Mouse (Mus musculus): ENCODE measurements around the gene Mylk. TPM values are rescaled to one million over a fixed set of nuclear protein-coding genes. Genes with fewer than 3 reads are reported as not detected.

Mylk gene
- total and polyA plus RNA-seq, 3 experiments = 28.3 to 42.3 (median 32.9) TPM

DNA sequence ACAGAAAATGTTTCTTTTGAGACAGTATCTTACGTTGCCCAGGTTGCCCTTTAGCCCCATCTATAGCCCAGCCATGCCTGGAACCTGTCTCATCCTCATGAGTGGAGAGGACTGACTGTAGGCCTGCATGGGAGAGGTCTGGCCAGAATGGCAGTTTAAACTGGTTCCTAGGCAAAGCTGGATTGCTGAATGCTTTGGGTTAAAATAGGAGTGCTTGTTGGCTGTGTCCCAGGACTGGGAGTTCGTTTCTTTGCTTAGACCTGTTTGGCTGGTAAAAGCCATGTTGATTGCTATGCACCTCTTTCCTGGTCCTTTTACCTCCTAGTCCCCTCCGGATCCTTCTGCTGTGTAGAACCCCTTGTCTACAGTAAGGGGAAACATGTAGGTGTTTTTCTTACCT lies 288.2 kb downstream of the Mylk start:
- no peak for TF ChIP-seq CTCF (IDR thresholded peaks at IDR 0.05)
- no peak for TF ChIP-seq POLR2A (IDR thresholded peaks at IDR 0.05; ENCODE audit: insufficient read depth, low read depth, low read length)
- TF ChIP-seq EP300 (IDR thresholded peaks at IDR 0.05; ENCODE audit: insufficient read depth, low read depth, low read length) = no peak
- intact Hi-C loops (cut with DNase I) = no loop called here

GRCm38 (mm10) chr16:35033809-35034577 lies 289.0 kb downstream of the Mylk start:
- intact Hi-C loops (cut with DNase I) = no loop called here
- H3K27ac ChIP-seq = no peak overlapping the region
- no peak overlapping the region for H3K4me3 ChIP-seq
- H3K9ac ChIP-seq (ENCODE audit: low read depth, low read length) = no peak overlapping the region
- no peaks in the 10 kb centered on the region for H3K79me2 ChIP-seq (replicated peaks; ENCODE audit: control insufficient read depth, insufficient read depth, low read length)
- no peaks in the 10 kb centered on the region for H3K4me1 ChIP-seq (ENCODE audit: control insufficient read depth, insufficient read depth, low read length)
- DNase-seq = no peak
- no peak for TF ChIP-seq EP300 (IDR thresholded peaks at IDR 0.05; ENCODE audit: insufficient read depth, low read depth, low read length)
- TF ChIP-seq POLR2A (IDR thresholded peaks at IDR 0.05; ENCODE audit: insufficient read depth, low read depth, low read length) = no peak
- no peak for TF ChIP-seq CTCF (IDR thresholded peaks at IDR 0.05)
- no peaks in the 10 kb centered on the region for H3K27me3 ChIP-seq (ENCODE audit: control insufficient read depth, insufficient read depth, low read length)
- no peaks in the 10 kb centered on the region for H3K36me3 ChIP-seq (ENCODE audit: control insufficient read depth, insufficient read depth, low read length)
- 49% methylated on average over 8 of the region's 8 CpGs for WGBS

More for the DNA sequence above, 288.2 kb downstream of the Mylk start:
- no peak for DNase-seq
- no peaks in the 10 kb centered on the region for H3K36me3 ChIP-seq (ENCODE audit: control insufficient read depth, insufficient read depth, low read length)
- H3K4me1 ChIP-seq (ENCODE audit: control insufficient read depth, insufficient read depth, low read length) = no peaks in the 10 kb centered on the region
- WGBS = 69% methylated on average over 3 of the region's 3 CpGs
- no peak overlapping the region for H3K9ac ChIP-seq (ENCODE audit: low read depth, low read length)
- H3K27ac ChIP-seq = no peak overlapping the region
- H3K27me3 ChIP-seq (ENCODE audit: control insufficient read depth, insufficient read depth, low read length) = no peaks in the 10 kb centered on the region
- H3K4me3 ChIP-seq = no peak overlapping the region
- H3K79me2 ChIP-seq (replicated peaks; ENCODE audit: control insufficient read depth, insufficient read depth, low read length) = no peaks in the 10 kb centered on the region

- Histone ChIP-seq H3K27me3 (ENCODE audit: control insufficient read depth, insufficient read depth, low read length) (no peaks in the 10 kb centered on the region), H3K4me3 (no peak overlapping the region), H3K4me1 (ENCODE audit: control insufficient read depth, insufficient read depth, low read length) (no peaks in the 10 kb centered on the region), H3K79me2 (replicated peaks; ENCODE audit: control insufficient read depth, insufficient read depth, low read length) (no peaks in the 10 kb centered on the region), H3K27ac (no peak overlapping the region), H3K9ac (ENCODE audit: low read depth, low read length) (no peak overlapping the region), H3K36me3 (ENCODE audit: control insufficient read depth, insufficient read depth, low read length) (no peaks in the 10 kb centered on the region)
- TF ChIP-seq CTCF (IDR thresholded peaks at IDR 0.05) (no peak), POLR2A (IDR thresholded peaks at IDR 0.05; ENCODE audit: insufficient read depth, low read depth, low read length) (no peak), EP300 (IDR thresholded peaks at IDR 0.05; ENCODE audit: insufficient read depth, low read depth, low read length) (no peak)
- no peak for DNase-seq
- 88% methylated on average over 5 of the region's 5 CpGs for WGBS
- intact Hi-C loops (cut with DNase I) = no loop called here
Measured at GRCm38 (mm10) chr16:35034971-35035370, 290.0 kb downstream of the Mylk start.

GRCm38 (mm10) chr16:35036754-35037153 lies 291.7 kb downstream of the Mylk start:
- intact Hi-C loops (cut with DNase I) = no loop called here
- TF ChIP-seq CTCF (IDR thresholded peaks at IDR 0.05) = no peak
- WGBS = 86% methylated on average over 5 of the region's 5 CpGs

GRCm38 (mm10) chr16:35038343-35039057 lies 293.5 kb downstream of the Mylk start:
- intact Hi-C loops (cut with DNase I) = no loop called here
- Histone ChIP-seq H3K4me1 (ENCODE audit: control insufficient read depth, insufficient read depth, low read length) (no peaks in the 10 kb centered on the region), H3K79me2 (replicated peaks; ENCODE audit: control insufficient read depth, insufficient read depth, low read length) (no peaks in the 10 kb centered on the region), H3K36me3 (ENCODE audit: control insufficient read depth, insufficient read depth, low read length) (no peaks in the 10 kb centered on the region), H3K9ac (ENCODE audit: low read depth, low read length) (no peak overlapping the region), H3K27ac (no peak overlapping the region), H3K4me3 (no peak overlapping the region), H3K27me3 (ENCODE audit: control insufficient read depth, insufficient read depth, low read length) (no peaks in the 10 kb centered on the region)
- no peak for DNase-seq
- 27% methylated on average over 4 of the region's 4 CpGs for WGBS
- TF ChIP-seq CTCF (IDR thresholded peaks at IDR 0.05) = no peak
- TF ChIP-seq POLR2A (IDR thresholded peaks at IDR 0.05; ENCODE audit: insufficient read depth, low read depth, low read length) = no peak

More at GRCm38 (mm10) chr16:35036754-35037153, 291.7 kb downstream of the Mylk start:
- Histone ChIP-seq H3K4me3 (no peak overlapping the region), H3K36me3 (ENCODE audit: control insufficient read depth, insufficient read depth, low read length) (no peaks in the 10 kb centered on the region), H3K9ac (ENCODE audit: low read depth, low read length) (no peak overlapping the region), H3K79me2 (replicated peaks; ENCODE audit: control insufficient read depth, insufficient read depth, low read length) (no peaks in the 10 kb centered on the region), H3K27me3 (ENCODE audit: control insufficient read depth, insufficient read depth, low read length) (no peaks in the 10 kb centered on the region), H3K4me1 (ENCODE audit: control insufficient read depth, insufficient read depth, low read length) (no peaks in the 10 kb centered on the region), H3K27ac (no peak overlapping the region)
- no peak for DNase-seq

DNA sequence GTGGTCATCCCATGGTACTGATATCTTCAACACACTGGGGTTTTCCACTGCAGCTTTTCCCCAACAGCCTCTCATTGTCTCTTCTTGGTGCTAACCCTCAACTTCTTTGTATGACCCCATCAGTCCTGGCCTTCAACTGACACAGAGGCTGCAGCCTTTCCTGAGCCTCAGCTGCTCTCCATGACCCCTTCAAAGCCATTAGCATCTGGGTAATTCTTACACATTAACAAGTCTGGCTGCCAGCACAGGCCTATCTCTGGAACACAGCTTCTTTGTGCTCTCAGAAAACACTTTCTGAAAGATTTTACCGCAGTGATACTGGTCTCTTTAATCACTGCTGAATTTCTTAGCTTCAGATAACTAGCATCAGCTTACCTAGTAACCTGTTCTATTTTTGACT lies 295.1 kb downstream of the Mylk start:
- no peaks in the 10 kb centered on the region for H3K27me3 ChIP-seq (ENCODE audit: control insufficient read depth, insufficient read depth, low read length)
- H3K4me1 ChIP-seq (ENCODE audit: control insufficient read depth, insufficient read depth, low read length) = no peaks in the 10 kb centered on the region
- H3K79me2 ChIP-seq (replicated peaks; ENCODE audit: control insufficient read depth, insufficient read depth, low read length) = no peaks in the 10 kb centered on the region; the same call in 1 of the 2 replicates
- TF ChIP-seq CTCF (IDR thresholded peaks at IDR 0.05) = no peak
- intact Hi-C loops (cut with DNase I) = no loop called here
- H3K9ac ChIP-seq (ENCODE audit: low read depth, low read length) = no peak overlapping the region
- no peak overlapping the region for H3K4me3 ChIP-seq
- 61% methylated on average over 1 of the region's 1 CpGs for WGBS
- H3K36me3 ChIP-seq (ENCODE audit: control insufficient read depth, insufficient read depth, low read length) = no peaks in the 10 kb centered on the region
- H3K27ac ChIP-seq = no peak overlapping the region
- no peak for DNase-seq
